Mouse (Mus musculus) heart, adult 9 months (tissue): ENCODE data around the gene Cryl1.

ENCODE experiments used
- DNase-seq, 2 experiments: peaks; one replicate each; pipeline ENCODE4 v3.0.0; 2022; ENCODE audit warnings: low spot score in 2 of 2

Gene Cryl1

DNA sequence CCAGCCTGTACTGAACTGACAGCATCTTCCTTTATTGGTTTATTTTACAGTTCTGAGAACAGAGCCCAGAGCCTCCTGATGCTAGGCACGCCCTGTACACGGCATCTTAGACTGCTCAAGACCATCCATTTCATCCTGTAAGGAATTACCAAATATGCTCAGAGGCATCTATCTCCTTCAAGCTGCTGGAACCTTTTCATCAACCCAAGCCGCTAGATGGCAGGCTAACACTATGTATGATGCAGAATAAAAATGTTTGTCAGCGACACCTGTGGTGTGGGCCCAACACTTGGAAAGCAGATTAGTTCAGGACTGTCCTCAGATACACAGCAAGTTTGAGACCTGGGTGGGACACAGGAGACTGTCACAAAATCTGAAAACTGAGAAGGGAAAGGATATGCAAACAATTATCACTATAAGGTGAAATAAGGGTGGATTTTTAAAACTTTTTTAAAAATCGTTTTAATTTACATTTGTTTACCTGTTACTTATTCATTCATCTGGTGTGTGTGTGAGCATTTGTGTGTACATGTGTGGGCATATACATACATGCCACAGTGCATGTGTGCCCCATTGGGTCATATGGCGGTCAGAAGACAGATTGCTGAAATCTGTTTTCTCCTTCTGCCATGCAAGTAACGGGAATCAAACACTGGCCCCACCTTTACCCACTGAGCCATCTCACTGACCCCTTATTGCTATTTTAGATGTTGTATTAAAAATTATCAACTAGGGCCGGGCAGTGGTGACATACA, 25.8 kb downstream of the Cryl1 start:
- peak; percentile 23 to 64 for DNase-seq

DNA sequence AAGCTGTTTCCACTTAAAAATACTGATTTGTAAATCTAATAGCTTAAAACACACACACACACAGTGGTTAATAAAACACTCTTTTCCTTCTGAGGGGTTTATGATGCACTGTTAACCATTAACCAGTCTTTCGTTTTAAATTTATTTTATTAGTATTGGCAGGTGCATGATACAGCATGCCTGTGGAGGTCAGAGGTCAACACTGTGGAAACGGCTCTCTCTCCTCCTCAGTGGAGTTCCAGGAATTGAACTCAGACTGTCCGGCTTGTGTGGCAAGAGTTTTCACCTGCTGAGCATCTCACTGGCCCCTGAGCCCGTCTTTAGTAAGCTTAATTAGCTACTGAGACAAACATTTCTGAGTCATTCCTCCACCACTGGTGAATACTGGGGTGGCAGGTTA, 31.0 kb downstream of the Cryl1 start:
- no peak for DNase-seq

DNA sequence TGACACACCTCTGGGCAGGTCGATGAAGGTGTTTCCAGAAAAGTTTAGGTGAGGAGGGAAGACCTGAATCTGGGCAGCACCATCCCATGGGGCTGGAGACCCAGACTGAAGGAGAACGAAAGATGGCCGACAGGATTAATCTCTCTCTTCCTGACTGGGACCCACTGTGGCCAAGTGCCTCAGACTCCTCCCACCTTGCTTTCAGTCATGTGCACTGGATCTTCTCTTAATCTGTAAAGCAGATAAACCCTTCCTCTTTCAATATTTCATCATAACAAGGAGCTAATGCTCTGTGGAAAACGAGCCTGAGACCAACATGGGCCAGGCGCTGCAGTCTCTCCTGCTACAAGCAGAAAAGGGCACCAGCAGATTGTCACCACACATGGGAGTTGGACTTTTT, 31.6 kb downstream of the Cryl1 start:
- no peak for DNase-seq

DNA sequence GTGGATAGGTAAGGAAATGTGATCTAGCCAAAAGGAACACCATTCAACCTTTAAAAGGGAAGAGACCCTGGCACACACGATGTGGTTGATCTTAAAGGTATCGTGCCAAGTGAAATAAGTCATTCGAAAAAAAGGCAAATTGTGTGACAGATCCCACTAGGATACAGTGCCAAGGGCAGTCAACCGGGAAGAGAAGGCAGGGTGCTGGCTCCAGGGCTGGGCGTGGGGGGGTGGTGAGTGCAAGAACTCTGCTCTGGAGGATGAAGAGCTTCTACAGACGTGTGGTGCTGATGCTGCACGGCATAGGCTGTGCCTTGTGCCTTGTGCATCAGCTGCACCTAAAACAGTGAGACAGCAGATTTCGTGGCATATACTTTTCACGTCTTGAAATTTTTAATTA, 33.0 kb downstream of the Cryl1 start:
- DNase-seq: no peak

DNA sequence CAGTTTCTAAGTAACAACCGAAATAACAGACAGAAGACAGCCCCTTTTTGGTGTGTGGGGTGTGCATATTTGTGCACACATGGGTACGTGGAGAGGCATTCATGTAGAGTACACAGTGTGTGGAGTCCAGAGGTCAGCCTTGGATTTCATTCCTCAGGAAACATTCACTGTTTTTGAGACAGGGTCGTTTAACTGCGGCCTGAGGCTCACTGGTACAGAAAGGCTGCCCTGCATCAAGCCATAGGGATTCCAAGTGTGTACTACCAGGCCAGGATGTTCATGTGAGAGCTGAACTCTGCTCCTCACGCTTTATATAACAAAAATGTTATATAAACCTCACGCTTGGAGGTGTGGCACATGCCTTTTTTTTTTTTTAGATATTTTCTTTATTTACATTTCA, 34.5 kb downstream of the Cryl1 start:
- no peak for DNase-seq

DNA sequence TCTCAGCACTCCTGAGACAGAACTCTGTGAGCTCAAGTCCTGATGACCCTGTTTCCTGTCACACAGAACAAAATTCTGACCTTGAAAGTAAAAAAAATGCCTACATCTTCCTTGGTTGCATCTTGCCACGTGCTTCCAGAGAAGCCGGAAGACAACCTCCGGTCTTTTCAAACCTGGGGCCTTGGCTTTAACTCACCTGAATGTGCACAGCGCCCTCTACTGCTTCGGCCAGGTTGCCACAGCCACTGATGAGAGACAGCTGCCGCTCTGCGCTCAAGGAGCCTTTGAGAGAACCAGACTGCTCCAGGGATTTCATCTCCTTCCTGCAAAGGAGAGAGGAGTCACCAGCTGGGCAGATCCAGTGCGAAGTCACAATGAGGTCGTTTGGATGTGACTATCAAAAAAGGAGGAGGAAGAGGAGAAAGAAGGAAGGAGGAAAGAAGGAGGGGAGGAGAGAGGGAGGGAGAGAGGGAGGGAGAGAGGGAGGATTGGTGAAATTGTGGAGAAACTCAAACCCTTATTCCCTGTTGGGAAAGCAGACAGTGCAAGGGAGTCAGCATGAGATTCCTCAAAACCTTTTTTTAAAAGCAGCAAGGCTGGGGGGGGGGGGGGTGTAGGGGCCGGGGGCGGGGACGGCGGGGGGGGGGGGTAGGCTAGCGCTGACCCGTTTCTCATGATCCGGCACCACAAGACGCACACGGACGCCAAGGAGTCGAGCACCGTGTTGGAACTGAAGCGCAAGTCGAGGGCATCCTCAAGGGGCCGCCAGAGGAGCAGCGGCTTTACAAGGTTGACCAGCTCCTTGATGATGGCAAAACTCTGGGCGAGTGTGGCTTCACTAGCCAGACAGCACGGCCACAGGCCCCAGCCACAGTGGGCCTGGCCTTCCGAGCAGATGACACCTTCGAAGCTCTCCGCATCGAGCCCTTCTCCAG, 35.3 kb downstream of the Cryl1 start:
- DNase-seq: peak in 1 of 2 experiments; percentile 22

DNA sequence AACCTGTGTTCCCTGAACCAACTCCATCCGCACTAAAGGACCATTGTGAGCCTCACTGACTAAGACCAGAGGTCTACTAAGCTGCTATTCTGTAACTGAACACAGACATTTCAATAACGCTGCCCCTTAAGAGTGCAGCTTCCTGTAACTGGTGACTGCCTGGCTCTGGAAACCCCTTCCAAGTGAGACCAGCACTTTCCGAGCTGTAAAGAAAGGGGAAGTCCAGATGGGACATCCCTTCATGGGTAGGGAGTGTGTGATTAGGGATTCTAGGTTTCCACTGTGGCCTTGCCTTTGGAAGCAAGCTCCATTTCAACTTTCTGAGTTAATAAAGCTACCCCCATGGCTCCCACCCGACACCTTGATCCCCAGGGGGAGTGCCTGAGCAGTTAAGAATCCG, 41.3 kb downstream of the Cryl1 start:
- no peak for DNase-seq

DNA sequence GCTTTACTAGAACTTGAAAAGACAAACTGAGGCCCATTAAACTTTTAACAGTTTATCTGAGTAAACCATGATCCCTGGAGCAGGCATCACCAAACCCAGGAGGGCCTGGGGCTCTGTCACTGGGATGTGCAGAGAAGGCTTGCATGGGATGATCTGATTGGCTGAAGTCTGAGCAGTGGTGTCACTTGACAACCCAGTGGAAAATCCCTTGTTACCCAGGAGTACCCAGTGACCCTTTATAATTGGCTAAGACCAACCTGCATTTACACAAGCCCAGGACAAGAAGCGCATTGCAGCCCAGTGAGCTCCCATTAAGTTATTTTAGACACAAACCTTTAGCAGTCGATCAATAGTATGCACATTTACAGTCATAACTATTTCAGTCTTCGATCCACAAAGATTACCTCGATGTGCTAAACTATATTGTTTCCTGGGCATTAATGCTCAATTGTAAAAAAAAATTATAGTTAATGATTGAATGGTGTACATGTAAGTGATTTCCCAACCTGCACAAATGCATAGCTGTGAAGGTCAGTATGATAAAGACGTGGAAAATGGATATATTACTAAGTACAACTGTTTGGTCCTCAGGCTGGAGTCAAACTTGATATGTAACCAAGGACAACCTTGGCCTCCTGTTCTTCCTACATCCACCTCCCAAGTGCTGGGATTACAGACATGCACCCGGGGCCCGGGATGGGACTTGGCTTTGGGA, 46.7 kb downstream of the Cryl1 start:
- no peak for DNase-seq

DNA sequence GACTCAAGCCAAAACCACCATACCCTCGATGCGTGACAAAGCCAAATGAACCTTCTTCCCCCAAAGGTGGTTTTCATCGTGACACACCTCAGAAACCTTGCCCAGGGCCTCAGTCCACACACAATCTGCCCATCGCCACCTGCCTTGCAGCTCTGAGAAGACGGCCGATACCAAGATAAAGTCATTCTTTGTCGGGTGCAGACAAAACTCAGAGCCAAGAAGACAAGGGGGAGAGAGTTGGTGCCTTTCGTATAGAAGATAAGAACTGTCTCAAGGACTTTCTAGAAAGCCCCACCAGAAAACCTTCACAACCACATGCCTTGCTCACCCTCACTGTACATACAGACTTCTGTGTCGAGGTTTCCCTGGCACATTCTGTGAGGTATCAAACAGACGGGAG, 48.4 kb downstream of the Cryl1 start:
- DNase-seq: no peak

DNA sequence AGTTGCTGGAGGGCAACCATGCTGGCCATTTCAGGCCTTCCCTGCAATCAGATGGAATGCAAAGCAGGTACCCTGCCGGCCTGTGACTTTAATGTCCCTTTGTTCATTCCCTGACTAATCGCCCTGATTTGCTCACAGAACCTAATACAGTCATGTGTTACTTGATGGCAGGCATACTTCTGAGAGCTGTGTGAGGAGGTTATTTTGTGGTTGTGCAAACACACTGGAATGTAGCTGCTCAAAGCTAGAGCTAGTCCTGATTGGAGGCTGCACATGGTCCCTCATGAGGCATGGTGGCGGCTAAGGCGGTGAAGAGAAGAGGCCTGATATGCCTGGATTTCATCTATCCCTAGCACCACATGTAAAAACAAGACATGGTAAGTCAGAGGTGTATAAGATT, 50.2 kb downstream of the Cryl1 start:
- no peak for DNase-seq

DNA sequence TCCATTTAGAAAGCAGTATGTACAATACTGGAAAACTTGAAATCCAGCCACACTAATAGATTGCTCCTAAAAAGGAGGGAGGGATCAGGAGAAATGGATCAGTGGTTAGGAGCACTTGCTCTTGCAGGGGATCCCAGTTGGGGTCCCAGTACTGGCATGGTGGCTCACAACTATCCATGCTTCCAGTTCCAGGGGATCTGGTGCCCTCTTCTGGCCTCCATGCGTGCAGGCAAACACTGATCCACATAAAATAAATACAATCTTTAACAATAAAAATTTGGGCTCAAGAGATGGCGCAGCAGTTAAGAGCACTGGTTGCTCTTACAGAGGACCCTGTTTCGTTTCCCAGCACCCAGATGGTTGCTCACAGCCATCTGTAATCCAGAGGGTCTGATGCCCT, 52.2 kb downstream of the Cryl1 start:
- DNase-seq: no peak

DNA sequence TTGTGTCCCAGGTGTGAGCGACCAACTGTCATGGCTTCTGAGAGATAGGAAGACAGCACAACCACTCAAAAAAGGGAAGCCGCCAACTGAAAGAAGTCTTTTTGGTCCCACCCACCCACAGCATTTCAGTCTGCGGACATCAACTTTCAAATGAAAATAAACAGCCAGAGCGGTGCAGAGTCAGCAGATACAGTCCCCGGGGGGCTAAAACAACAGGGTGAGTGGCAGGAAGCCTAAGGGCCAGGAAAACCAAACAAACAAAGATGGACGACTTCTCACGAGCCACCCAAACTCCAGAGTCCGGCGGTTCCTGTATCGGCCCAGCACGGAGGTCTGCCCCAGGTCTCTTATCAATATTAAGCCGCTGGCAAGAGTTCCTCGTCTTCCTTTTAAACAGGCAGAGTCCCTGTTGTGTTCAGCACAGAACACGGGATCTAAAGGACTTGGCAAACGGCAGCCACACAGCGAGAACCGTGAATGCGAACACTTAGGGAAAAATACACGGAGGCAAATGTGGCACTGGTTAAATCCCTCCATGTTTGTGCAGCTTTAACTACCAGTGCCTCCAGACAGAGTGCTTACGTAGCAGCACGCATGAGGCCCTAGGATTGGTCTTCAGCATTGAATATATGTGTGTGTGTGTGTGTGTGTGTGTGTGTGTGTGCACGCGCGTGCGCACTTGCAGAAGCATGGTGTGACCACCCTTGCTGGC, 53.4 kb downstream of the Cryl1 start:
- peak; percentile 7 to 13 for DNase-seq

DNA sequence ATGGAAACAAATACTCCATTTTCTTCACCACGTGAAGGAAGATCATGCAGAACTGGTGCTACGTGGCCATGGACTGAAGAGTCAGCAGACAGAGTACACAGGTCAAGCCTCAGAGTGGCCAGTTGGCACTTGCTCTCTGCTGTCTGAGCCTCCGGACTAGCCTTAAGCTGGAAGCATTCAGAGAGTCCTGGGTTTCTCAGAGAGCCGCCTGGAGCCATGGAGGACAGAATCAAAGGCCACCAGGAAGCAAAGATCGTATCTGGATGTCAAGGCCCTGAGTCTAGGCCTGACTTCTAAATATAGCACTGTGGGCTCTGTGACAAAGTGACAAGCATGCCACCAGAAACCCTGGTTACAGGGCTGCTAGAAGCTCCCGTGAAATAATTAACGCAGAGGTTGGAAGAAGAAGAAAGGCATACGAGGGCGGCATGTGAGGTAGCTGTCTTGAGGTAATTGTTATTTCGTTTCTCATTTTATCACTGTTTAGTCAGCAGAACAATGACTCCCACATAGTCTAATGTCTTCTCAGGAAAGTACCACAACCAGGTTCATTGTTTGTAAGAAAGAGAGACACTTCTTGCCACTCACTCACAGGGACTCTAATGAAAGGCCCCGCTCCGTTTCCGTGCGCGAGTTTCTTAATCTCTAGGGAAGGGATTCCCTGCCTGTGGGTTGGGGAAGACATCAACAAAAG, 55.1 kb downstream of the Cryl1 start:
- DNase-seq: no peak

DNA sequence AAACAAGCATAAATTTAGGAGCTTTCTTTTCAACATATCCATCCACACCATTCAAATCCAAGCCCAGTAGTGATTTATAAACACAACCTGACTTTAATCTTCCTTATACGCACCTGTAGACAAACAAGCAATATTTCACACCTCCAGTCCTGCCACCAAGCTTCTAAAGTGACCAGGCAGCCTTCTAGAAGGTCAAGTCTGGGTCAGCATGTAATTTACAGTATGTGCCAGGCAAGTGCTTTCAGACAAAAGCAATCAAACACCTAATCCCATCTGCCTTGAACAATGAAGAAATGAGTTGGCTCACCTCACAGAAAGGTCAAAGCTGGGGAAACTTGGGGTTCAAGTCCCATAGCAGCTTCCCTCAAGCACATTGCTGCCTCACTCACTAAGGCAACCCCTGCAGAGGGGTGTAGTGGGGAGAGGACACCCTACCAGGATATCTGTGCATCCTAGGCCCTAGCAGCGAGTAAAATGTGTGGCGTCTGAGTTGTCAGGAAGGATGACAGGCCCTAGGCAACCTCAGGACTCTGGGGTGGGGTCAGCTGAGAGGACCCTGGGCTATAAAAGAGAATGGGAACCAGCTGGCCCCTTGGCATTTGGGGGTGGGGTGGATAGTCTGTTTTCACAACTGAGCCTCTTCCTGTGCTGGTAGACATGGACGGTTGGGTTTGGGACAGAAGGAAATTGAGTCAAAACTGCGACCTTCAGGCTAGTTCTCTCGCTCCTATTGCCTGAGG, 55.8 kb downstream of the Cryl1 start:
- DNase-seq: no peak

DNA sequence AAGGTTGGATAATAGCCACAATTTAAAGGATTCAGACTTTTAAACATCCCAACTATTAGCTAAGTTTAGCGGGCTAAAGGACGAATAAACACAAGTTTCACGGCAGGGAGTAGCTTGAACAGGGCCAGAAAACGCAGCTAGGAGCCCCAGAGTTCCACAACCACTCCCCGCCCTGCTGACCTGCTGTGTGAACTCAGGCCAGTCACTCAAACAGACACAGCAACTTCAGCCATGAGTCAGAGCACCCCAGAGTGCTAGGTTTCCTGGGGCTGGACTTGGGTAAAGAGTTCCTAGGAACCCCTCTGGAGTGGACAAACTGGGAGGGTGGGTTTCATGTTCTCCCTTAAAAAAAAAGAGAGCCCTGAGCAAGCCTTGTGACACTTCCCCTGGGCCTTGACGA, 59.7 kb downstream of the Cryl1 start:
- no peak for DNase-seq

DNA sequence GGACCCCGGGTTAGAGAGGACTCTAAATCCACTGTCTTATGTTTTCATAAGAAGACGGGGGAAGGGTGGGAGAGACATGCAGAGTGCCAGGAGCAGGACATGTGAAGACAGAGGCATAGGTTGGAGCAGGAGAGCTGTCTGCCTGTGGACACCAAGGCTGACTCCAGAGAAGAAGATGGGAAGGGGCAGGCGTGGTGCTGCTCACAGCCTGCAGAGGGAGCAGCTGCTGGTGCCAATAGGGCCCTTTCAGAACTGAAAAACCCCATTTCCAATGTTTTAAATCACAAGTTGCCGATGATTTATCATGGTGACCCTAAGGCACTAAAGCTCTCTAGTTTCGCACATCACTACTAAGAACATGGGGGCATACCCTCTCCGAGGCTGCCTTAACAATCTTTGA, 63.5 kb downstream of the Cryl1 start:
- DNase-seq: no peak

DNA sequence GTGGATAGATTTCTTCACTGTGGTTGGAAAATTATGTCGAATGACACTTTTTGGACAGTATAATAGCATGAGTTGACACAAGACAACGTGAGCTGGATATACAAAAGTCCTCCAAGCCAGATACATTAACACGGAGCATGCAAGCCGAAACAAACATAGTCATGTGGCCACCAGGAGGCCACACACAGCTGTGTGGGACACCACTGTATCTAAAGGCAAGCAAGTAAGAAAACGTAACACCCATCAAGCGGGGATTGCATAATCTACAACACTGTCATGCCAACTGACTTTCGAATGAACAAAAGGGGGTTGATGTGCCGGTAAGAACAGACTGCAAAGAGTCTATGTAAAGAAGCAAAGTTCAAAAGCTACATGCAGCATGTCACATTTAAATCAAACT, 65.8 kb downstream of the Cryl1 start:
- DNase-seq: no peak

DNA sequence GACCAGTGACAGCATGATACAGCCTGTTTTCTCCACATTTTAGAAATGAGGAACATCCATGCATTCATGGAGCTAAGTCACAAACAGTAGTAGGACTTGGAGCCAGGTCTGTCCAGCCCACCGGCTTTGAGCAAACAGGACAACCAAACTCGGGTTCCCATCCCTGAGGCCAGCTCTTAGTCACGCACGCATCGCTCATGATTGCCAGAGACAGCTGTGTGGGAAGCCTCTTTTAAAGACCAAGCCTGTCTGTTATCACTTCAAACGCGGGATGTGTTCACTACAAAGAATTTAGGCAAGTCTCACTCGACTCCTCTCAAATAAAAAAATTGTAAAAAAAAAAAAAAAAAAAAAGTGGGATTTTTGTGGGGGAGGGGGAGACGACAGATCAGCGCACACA, 67.2 kb downstream of the Cryl1 start:
- DNase-seq: no peak

DNA sequence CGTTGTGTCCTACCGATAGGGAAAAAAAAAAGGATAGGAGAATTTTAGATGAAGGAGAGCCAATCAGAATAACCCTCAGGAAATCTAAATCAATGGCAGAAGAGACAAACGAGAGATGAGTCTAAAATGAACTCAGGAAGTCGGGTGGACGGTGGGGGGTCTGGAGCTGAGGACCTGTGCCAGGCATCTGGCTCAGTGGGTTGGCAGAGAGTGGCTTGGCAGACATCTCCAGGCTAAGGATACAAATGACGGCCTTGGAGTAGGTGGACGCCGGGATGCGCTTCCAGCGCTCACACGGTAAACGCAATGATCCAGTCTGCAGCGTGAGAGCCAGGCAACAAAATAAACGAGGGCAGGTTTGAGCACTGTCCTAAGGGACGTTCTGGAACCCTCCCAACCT, 68.7 kb downstream of the Cryl1 start:
- DNase-seq: no peak

DNA sequence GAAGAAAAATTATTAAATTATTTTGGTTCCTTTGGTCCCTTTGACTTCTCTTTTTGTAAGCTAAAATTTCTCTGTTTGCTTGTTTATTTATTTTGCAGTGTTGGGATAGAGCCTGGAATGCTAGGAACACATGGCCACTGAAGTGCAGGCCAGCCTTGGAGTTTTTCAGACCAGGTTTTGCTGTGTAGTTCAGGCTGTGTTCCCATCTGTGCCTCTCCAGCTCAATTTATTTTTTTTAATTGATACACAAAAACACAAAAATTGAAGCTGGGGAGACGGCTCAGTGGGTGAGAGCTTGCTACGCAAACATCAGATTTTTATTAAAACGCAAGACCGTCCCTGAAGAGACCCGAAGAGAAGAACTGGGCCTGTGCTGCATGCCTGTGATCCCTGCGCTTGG, 71.6 kb downstream of the Cryl1 start:
- DNase-seq: no peak

DNA sequence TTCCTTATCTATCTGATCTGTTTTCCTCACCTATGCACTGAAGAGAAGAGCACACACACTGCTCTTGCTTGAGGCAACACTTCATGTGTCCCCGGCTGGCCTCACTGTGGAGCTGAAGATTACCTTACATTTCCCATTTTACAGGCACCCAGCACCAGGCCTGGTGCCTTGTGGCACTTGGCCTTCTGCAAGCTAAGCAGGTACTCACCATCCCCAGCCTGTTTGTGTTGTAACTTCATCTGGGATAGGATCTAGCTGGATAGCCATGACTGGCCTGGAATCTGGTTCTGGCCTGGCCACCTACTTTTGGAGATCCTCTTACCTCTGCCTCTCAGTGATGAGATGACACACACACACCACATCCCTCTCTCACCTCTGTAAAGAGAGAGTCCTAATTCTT, 79.5 kb downstream of the Cryl1 start:
- DNase-seq: no peak
